Mouse (Mus musculus) spleen, postnatal 14 days (tissue): ENCODE measurements around the gene Bphl.
"Not testable (repeated sequence)": the region's sequence is repeated elsewhere in the genome, so short reads cannot be mapped to it uniquely, and the experiment has no call there.

Experiments
- DNase-seq, 2 experiments: peaks; one replicate each; pipeline ENCODE4 v3.0.0; 2021 to 2022; ENCODE audit warnings: low spot score in 2 of 2

Bphl gene

DNA sequence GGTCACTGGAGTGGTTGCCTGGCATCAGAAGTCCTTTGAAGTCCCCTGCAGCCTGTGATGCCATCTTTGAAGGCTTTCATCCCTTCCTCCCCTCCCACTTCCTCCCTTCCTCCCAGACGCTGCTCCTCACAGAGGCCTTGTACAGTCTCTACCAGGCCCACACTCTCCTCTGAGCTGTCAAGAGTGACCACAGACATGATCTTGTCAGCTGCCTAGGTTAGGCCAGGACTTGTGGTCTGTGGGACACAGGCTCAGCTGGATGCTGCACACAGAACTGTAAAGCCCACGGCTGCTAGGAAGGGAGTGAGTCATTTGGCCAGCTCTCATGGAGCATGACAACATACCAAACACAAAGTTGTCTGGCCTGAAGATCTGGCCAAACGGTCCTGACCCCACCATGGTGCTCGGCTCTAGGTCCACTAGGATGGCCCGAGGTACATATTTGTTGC is 50.8 kb downstream of the Bphl start:
- DNase-seq: not testable (repeated sequence)

DNA sequence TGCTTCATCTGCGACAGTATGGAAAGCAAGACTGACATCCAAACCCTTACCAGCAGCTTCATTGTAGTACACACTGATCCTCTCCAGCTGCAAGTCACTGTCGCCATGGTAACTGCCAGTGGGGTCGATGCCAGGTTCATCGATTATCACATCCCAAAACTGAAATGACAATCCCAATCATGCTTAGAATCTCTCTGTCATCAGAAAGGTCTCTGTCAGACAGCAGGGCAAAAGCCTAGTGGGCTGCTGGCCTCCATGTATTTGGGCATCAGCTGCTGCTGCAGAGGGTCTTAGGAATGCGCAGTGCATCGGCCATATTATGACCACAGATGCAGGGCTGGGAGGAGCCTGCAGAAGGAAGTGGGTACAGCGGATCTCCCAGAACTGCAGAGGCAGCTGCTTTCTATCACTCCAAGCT is 51.5 kb downstream of the Bphl start:
- no peak for DNase-seq

DNA sequence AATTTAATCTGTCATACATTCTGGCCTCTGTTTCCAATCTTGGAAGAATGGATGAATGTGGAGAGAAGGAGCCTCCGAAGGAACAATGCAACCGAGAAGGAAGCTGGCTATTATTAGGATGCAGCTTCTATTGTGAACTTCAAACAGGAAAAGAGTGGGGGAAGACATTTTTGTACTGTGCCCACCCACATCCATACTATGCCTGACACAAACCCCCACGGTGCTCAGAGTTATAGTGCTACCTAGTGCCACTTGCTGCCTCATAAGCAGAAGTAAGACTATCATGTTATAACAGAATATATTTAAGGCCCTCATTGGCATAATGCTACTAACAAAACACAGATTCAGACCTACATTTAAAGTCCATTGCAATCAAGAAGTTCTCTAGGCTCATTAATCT is 52.0 kb downstream of the Bphl start:
- DNase-seq: no peak

DNA sequence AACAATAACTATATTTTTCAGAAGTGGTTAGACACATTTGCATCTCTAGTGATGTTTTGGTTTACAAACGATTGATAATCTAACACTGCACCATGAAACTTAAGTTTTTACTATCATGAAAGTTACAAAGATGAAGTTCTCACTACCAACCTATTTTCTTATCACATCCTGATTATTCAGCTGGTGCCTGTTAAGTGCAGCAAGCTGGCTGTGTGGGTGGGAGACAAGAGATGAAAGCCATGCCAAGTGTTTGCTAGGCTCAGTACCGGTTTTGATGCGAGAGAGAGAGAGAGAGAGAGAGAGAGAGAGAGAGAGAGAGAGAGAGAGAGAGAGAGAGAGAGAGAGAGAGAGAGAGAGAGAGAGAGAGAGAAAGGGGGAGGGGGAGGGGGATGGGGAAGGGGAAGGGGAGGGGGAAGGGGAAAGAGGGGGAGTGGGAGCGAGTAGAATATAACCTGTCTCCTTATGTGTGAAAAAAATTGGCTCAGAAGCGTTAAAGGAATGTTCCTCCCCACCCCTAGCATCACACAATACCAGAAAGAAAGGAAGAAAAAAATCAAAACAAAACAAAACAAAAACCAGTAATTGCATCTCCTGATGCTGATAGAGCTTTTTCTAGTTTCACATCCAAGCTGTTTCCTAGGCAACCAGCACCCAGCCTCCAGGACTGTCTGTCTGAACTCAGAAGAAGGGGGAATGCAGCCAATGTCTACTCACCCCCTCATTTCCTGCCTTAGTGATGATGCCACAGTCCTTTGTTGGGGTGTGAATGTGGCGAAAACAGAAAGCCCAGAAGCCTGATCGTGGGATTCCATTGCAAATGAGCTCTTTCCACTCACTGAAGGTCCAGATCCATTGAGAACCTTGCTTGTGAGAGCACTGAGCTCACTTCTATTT is 58.4 kb downstream of the Bphl start:
- DNase-seq: no peak

DNA sequence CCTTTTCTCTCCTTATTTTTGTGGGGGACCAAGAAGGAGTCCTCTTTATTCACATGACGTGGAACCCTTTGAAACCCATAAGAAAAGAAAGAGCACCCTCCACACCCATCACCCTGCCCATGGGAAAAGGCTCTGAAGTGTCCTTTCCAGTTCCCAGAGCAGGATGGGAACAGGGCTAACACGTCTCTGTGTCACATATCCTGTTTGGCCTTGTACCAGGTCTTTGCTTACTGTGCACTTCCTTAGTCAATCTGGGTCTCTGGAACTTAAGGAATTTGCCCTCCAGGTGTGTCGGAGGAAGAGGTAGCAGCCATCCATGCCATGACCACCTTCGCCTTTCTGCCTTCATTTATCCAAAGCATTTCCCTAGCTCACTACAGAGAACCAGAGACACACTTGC is 59.1 kb downstream of the Bphl start:
- DNase-seq: no peak

DNA sequence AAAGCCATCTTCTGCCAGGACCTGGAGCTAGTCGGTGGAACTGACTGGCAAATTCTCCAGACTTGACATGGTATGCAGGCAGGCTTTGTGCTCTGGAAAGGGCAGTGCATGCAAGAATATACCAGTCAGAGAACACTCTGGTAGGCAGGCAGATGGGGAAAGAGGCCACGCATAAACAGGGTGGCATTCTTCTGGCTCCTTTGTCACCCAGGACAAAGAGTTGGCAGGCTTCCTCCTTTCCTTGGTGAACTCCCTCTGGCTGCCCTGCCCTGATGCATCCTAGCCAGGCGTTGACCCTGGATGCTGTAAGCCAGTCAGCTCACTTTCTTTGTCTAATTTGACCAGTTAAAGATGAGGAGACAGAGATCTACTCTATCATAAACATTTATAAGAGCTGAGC is 59.7 kb downstream of the Bphl start:
- DNase-seq: no peak

DNA sequence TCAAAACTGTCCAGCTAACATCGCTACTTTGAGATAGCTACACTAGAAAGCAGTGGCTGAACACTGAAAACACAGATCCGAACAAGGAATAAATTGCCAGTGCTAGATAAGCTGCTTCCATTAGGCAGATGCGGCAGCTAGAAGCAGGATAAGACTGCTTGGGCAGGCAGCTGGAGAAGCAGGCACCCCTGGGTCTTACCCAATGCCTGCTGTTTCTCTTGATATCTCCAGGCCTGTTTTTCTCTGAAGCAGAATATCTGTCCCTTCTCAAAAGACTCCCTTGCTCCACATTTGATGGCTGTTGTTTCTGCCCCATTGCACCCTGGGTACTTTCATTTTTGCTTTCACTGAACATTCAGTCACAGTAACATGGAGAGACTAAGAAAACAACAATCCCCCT is 63.3 kb downstream of the Bphl start:
- no peak for DNase-seq

DNA sequence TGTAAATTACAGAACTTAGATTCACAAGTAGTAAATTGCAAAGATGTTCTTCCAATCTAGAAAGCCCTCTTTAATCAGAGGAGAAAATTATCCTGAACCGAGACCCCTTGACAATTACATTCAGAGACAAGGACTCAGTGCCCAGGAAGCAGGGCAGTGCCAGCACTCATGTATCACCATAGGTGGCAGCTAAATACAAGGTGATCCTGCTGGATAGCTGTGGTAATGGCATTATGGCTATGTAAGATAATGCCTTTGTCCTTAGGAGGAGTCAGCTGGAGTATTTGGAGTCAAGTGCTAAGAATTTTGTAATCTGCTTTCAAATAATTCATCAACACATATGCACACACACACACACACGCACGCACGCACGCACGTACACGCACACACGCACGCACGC is 63.9 kb downstream of the Bphl start:
- no peak for DNase-seq

DNA sequence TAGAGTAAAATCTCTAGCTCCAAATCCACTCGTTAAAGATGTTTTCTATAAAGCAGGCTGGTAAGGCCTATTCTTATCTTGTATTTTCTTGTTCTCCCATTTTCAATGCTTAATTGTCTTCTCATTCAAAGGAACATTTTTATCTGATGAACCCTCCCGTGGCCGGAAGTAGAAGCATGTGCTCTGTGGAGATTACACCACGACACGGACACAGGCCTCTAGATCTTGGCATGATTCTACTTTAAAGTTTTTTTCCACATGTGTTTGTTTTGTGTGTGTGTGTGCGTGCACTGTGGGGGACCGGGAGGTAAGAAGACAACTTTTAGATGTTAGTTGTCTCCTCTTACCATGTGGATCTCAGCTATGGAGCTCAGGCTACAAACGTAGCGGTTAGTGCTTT is 64.5 kb downstream of the Bphl start:
- DNase-seq: no peak

DNA sequence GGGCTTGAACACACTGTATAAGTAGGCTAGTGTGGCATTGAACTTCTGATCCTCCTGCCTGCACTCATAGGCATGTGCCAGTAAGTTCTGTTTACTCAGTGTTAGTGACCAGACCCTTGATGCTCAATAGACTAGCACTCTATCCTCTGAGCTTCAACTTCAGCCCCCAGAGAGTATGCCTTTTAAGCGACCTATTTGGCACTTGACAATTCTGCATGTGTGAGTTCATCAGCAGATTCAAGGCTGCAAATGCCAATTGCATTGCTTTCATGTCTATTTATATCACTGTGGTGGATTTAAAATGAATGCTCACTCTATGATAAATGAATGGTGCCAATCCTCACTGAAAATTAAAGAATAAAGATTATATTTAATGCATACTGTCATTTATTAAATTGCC is 68.0 kb downstream of the Bphl start:
- DNase-seq: no peak

DNA sequence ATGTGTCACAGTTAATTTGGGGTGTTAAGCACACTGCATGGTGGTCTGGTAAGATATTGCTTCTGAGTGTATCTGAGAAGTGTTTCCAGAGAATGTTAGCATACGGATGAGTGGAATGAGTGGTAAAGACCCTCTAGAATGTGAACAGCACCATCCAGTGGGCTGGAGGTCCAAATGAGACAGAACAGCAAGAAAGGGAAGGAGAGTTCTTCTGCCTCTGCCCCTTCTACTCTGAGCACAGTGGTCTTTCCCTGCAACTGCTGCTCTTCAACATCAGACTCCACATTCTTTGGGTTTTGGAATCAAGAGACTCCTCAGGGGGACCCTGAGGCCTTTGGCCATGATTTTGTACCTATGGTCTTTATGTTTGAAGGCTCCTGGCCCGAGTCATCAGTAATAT is 68.9 kb downstream of the Bphl start:
- DNase-seq: no peak

DNA sequence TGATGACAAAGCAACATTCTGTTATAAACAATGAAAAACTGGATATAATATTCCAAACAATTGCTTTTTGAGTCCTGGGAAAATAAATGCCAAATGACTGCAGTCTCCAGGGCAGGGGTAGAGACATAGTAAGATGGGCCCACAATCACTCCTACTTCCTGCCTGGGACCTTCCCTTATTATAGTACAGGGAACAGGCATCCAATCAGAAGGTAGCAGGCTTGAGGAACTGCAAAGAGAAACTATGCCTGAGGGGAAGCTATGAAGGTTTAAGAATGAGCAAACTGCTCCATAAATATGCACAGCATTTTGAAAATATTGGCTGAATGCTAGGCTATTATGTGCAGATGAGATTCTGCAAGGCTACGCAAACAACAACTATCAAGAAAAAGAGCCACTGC is 69.6 kb downstream of the Bphl start:
- DNase-seq: no peak

DNA sequence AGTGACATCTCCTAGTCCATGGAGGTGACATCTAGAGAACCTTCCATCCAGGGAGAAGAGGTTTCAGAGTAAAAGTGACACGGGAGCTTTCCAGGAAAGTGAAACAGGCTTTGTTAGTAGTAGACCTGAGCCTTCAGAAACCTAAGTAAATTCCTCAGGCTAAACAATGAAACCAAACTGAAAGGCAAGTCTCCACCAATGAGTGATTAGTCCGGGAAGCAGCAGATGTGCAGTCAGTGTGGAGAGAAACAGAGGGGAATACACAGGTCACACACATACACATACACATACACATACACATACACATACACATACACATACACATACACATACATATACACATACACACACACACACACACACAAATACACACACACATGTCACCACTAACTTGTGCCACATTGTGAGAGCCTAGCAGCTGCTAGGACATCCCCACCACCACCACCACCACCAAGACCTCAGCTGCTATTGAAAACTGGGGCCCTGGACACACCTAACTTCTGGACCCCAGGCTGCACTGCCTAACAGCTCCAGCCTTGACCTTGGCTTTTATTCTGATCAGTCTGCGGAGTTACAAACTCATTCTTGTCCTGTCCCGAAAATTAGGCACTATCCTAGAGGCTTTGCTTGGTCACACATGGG is 71.8 kb downstream of the Bphl start:
- DNase-seq: no peak

DNA sequence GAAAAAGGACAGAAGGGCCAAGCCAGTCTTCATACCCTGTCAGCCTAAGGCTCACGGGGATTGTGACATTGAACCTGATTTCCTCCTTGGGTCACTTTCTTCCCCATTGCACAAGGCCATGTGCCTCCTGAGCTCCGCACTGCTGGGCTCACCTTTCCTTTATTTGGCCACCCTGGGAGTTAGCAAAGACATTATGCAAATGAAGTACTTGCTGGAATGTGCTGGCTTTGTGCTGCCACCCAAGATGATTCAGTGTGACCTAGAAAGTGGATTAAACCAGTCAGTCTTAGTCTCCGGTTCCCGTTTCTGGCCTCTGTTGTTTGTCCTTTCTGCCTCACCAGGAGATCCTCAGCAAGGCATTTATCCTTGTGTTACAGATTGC is 72.3 kb downstream of the Bphl start:
- no peak for DNase-seq

DNA sequence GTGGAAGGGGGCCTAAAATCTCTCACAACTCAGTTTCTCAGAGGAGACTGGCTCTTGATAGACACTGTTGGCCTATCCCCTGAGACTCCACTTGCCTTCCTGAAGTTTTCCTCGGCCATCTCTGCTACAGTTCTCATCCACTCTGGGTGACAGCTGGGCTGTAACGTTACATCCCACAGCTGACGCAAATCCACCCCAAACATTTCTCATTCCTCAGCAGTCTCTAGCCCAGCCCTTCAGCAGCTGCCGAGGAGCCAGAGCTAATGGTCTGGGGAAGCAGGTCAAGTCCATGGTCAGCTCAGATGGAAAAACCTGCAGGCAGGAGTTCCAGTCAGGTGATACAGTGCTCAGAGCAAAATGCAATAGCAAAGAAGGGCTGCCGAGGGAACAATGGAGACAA is 73.6 kb downstream of the Bphl start:
- DNase-seq: no peak

DNA sequence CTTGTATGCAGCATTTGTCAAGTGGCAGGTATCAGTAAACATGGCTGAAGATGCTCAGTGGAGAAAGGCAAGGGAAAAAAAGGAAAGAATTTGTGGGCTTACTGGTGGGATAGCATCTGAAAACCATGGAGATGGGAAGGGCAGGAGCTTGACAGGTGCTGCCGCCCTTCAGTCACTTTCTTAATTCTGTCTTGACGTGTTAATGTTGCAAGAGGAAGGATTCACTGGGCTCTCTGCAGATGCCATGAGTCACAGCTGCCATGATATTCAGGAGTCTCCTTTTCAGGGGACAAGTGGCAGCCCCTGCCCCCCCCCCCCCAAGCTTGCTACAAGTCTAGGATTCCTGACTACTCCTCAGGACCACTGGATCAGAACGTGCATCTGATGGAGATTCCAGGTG is 74.5 kb downstream of the Bphl start:
- no peak for DNase-seq

DNA sequence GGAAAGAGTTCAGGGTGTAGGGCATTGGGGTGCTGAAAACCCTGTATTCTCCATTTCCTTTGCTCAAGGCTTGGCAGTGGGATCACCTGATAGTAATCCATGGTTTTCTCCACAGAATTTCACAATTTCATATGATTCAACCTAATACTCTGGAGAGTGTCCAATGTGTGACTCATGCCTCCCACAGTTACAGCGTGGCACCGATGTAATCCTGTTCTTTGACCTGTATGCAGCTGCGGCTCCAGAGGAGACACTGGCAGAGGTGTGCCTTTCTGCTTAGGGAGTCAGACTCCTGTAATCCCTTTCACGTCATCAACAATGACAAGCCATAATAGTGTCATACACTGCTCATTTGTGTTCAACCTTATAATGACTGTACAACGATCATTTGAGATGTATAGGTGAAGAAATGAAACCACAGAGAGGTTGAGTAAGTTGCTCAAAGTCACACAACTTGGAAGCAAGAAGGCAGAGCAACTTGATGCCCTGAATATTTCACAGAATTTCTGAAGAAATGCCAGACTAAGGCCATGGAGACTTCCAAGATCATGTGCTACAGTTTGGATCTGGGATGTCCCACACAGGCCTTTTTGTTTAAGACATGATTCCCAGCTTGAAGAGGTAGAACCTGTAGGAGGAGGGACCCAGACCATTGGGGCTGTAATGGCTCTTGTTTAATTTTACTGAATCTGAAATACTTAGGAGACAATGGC is 75.1 kb downstream of the Bphl start:
- DNase-seq: no peak

DNA sequence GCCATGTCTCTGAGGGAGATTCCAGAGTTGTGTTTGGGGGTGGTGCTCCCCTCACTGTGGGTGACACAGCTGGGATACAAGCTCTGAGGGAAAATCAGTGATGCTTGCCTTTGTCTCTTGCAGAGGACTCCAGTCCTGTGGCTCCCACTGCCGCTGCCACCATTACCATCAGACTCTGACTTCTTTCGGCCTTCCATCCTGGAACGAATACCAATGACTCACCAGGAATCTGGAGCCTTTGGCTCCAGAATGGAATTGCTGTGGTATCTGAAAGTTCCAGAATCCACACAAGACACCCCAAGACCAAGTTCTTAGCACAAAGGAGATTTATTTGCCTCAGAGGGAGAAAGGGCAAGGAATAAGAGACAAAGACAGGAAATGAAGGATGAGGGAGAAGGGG is 75.7 kb downstream of the Bphl start:
- DNase-seq: no peak

DNA sequence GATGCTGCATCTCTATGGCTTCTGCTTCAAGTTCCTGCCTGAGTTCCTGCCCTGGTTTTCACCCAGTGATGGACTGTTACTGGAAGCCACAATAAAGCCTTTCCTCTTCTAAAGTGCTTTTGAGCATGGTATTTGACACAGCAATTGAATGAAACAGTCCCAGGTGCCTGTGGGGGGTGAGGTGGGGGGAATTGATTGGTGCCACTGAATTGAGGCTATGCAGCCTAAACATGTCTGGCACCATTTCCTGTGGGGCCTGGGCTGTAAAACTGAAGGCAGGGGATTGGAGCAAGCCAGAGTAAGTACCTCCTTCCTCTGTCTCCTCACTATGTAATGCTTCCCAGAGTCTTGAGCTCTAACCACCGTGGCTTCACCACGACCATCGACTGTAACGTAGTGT is 77.3 kb downstream of the Bphl start:
- DNase-seq: no peak

DNA sequence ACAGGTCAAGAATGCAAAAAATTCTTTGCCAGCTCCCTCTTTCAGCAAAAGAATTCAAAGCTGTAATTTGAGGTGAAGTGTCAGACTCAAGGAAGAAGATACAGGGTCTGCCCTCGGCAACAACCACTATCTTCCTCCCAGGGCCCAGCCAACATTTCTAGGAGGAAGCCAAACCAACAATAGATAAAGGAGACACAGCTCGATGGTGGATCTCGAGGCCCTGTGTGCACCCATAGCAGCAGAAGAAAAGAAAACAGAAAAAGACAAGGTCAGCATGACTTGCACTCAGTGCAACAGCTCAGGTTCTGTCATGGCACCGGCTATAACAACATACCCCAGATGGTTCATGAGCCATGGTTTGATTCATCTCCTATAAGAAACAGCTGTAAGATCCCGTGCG is 79.1 kb downstream of the Bphl start:
- no peak for DNase-seq

DNA sequence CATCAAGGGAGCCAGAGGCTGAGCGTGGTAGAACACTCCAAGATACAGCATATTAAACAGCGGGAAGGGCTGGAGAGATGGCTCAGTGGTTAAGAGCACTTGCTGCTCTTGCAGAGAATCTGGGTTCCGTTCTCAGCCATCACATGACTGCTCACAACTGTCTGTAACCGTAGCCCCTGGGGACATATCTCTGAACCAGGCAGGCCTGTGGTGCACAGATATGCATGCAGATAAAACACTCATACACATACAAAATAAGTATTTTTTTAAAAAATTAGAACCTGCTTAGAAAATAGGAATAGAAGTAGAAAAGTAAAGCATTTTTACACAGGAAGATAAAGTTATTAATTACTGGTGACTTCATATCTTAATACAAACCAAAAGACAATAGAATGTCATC is 81.4 kb downstream of the Bphl start:
- DNase-seq: no peak

DNA sequence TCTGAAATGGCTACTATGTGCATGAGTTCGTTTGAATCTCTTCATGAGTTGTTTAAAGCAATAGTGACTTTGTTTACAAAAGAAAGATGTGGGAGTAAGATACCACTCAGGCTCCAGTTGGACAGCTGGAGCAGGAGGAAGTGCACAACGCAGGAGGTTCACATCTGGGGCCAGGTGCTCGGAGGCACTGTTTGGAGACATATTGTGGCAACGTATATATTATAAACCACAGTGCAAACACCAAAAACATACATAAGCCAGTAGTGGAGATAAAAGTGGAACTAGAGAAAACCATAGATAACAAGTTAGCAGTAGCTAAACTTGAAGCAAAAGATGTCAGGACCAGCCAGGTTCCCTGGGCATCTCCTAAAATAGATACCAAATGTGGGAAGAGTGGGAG is 82.0 kb downstream of the Bphl start:
- no peak for DNase-seq

DNA sequence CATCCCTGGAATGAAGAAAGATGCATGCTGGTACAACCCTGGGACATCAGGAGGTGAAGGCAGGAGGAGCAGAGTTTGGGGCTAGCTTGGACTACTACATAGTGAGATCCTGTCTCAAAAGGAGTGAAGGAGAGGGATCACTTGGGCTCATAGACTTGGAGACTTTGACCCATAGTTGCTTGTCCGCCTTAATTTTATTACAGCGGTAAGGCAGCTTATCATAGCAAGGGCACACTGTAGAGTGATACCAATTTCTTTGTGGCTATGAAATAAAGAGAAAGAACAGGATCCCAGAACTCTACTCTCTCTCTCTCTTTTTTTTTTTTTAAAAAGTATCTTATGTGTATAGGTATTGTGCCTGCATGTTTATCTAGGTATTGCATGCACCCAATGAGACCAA is 83.1 kb downstream of the Bphl start:
- DNase-seq: no peak
